Mouse (Mus musculus) heart, postnatal 36 days (tissue): Measurements from ENCODE around the gene Gm10666. TPM values are rescaled to one million over a fixed set of nuclear protein-coding genes. Genes with fewer than 3 reads are reported as not detected.
"Not testable (repeated sequence)": the region's sequence is repeated elsewhere in the genome, so short reads cannot be mapped to it uniquely, and the experiment has no call there.

Source experiments
- DNase-seq, 2 experiments: peaks; one replicate each; pipeline ENCODE4 v3.0.0; 2021 to 2022
- intact Hi-C: fragments of 180-260 bp; cut with DNase I; formaldehyde crosslinking; loops from one replicate; pipeline ENCODE4 v1.15.1; 2025
- total RNA-seq, 2 experiments: library from RNA; stranded (reverse); gene quantifications; 2 replicates each; pipeline ENCODE4 v1.2.3; 2021

The Gm10666 gene
- total RNA-seq = not detected

DNA sequence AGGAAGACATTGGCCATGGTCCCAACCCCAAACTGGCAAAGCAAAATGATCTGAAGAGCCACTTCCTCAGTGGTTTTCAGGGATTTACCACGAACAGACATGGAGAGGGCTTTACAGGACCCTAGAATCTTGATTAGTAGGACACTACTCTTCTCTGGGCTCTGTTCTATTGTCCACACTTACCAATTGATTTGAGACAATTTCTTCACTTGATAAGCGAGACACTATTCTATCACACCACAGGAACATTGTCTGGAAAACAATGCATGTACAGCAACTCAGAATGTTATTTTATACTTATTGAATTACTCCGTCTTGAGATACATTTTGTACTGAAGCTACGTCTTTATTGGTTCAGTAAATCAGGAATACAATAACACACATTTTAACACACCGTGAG, at the start of gene Gm10666:
TSS of gene Gm10666 (minus strand) at position 101 of the 400 bp plus-strand sequence.
- intact Hi-C loops, DNase-seq: not testable (repeated sequence)

DNA sequence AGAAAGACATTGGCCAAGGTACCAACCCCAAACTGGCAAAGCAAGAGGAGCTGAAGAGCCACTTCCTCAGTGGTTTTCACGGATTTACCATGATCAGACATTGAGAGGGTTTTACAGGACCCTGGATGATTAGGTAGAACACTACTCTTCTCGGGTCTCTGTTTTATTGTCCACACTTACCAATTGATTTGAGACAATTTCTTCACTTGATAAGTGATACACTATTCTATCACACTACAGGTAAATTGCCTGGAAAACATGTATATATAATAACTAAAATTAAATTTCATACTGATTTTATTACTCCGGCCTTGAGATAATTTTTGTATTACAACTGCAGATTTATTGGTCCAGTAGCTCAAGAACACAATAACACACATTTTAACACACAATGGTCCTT, 29.4 kb upstream of the Gm10666 start, which contains the start of gene Vmn1r142:
TSS of gene Vmn1r142 (minus strand) at position 101 of the 400 bp plus-strand sequence.
- DNase-seq, intact Hi-C loops: not testable (repeated sequence)

- intact Hi-C loops, DNase-seq: not testable (repeated sequence)
Observed at GRCm38 (mm10) chr7:22118145-22118544, 16.4 kb downstream of the Gm10666 start, which contains the start of gene Gm16451. Gm16451 (minus strand) TSS chr7:22118245.

Other genes with a start within 250 kb of the Gm10666 start
- not detected for gene Gm5891, start 213.4 kb downstream of the Gm10666 start, total RNA-seq
- gene Vmn1r137, start 140.2 kb downstream of the Gm10666 start, total RNA-seq = not detected
- not detected for gene Vmn1r138, start 105.8 kb downstream of the Gm10666 start, total RNA-seq
- gene Gm6176, start 78.4 kb downstream of the Gm10666 start, total RNA-seq = not detected
- gene Vmn1r139, start 65.7 kb downstream of the Gm10666 start, total RNA-seq = not detected
- gene Gm16451, start 16.5 kb downstream of the Gm10666 start, total RNA-seq = not detected
- not detected for gene Vmn1r142, start 29.3 kb upstream of the Gm10666 start, total RNA-seq
- gene Vmn1r143, start 54.6 kb upstream of the Gm10666 start, total RNA-seq = not detected
- gene Gm8653, start 66.5 kb upstream of the Gm10666 start, total RNA-seq = not detected
- gene Gm8453, start 94.7 kb upstream of the Gm10666 start, total RNA-seq = not detected
- gene Gm4187, start 195.0 kb upstream of the Gm10666 start, total RNA-seq = not detected
- not detected for gene Gm8660, start 236.3 kb upstream of the Gm10666 start, total RNA-seq